Mouse (Mus musculus): ENCODE results near the gene Cox6a2. TPM values are rescaled to one million over a fixed set of nuclear protein-coding genes. Genes with fewer than 3 reads are reported as not detected.

The Cox6a2 gene
- polyA plus RNA-seq, 1 experiment from 2014 or later, result 0.24 TPM

DNA sequence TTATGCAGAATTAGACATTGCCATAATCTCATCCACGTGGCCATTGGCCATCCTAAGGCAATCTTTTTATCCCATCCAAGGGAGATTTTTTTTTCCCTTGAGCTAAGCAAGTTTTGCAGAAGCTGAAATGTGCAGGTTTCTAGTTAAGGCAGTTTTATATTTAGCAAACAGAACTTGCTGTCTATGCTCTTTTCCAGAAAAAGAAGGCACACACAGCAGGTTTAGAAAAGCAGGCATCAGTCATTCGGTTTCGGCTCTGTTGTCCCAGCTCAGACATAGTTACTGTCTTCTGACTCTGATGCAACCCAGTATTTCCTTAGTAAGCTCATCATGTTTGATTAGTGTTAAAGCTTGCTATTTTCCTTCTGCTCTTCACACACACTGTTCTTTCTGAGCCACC is 14.7 kb upstream of the Cox6a2 start:
- no peak for TF ChIP-seq CTCF (IDR thresholded peaks at IDR 0.05; ENCODE audit: low read depth)
- TF ChIP-seq EP300 (optimal IDR thresholded peaks at IDR 0.05), result no peak
- Histone ChIP-seq H3K4me2 (replicated peaks; ENCODE audit: low read depth) (no peak overlapping the region), H3K4me3 (ENCODE audit: low read depth, low read length) (no peak overlapping the region), H3K27me3 (ENCODE audit: control insufficient read depth, insufficient read depth, low read length) (no peaks in the 10 kb centered on the region), H3K4me1 (replicated peaks; ENCODE audit: control insufficient read depth, insufficient read depth) (no peaks in the 10 kb centered on the region), H3K9me3 (ENCODE audit: control insufficient read depth, low read length) (no peaks in the 10 kb centered on the region), H3K9ac (ENCODE audit: low read length) (no peak overlapping the region), H3K36me3 (ENCODE audit: control insufficient read depth, insufficient read depth, low read length) (no peaks in the 10 kb centered on the region), H3K27ac (replicated peaks) (no peak overlapping the region)
- ATAC-seq (ENCODE audit: low FRiP score, low TSS enrichment) (no peak), DNase-seq (ENCODE audit: low spot score) (no peak)
- 71% methylated on average over 3 of the region's 3 CpGs for WGBS

DNA sequence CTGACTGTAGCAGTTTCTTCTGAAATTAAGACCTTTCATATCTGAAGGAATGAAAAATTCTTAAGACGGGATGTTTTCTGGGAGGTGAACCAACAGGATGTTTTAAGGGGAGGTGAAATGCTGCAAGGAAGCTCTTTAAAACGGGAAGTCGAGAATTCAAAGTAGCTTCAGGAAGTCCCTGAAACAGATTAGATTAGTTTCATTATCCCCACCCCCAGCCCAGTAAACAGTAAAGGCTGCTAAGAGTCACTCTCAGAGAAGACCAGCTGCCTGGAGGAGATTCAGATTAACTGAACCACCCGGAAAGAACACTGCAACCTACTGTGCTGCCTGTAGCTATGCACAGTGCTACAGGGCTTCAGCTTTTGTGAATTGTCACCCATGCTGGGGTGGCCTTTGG is 13.8 kb upstream of the Cox6a2 start:
- no peak overlapping the region for H3K4me2 ChIP-seq (replicated peaks; ENCODE audit: low read depth)
- no peaks in the 10 kb centered on the region for H3K36me3 ChIP-seq (ENCODE audit: control insufficient read depth, insufficient read depth, low read length)
- H3K9me3 ChIP-seq (ENCODE audit: control insufficient read depth, low read length), result no peaks in the 10 kb centered on the region
- DNase-seq (ENCODE audit: low spot score) (no peak), ATAC-seq (ENCODE audit: low FRiP score, low TSS enrichment) (no peak)
- H3K27me3 ChIP-seq (ENCODE audit: control insufficient read depth, insufficient read depth, low read length), result no peaks in the 10 kb centered on the region
- H3K4me3 ChIP-seq (ENCODE audit: low read depth, low read length), result no peak overlapping the region
- 69% methylated on average over 4 of the region's 4 CpGs for WGBS
- H3K9ac ChIP-seq (ENCODE audit: low read length), result no peak overlapping the region
- no peak for TF ChIP-seq EP300 (optimal IDR thresholded peaks at IDR 0.05)
- TF ChIP-seq CTCF (IDR thresholded peaks at IDR 0.05; ENCODE audit: low read depth), result no peak
- no peaks in the 10 kb centered on the region for H3K4me1 ChIP-seq (replicated peaks; ENCODE audit: control insufficient read depth, insufficient read depth)
- H3K27ac ChIP-seq (replicated peaks), result no peak overlapping the region

- H3K4me2 ChIP-seq (replicated peaks; ENCODE audit: low read depth), result no peak overlapping the region
- H3K9me3 ChIP-seq (ENCODE audit: control insufficient read depth, low read length), result no peaks in the 10 kb centered on the region
- no peaks in the 10 kb centered on the region for H3K36me3 ChIP-seq (ENCODE audit: control insufficient read depth, insufficient read depth, low read length)
- H3K9ac ChIP-seq (ENCODE audit: low read length), result no peak overlapping the region
- H3K27ac ChIP-seq (replicated peaks), result no peak overlapping the region
- ATAC-seq (ENCODE audit: low FRiP score, low TSS enrichment) (no peak), DNase-seq (ENCODE audit: low spot score) (no peak)
- H3K4me1 ChIP-seq (replicated peaks; ENCODE audit: control insufficient read depth, insufficient read depth), result no peaks in the 10 kb centered on the region
- H3K27me3 ChIP-seq (ENCODE audit: control insufficient read depth, insufficient read depth, low read length), result no peaks in the 10 kb centered on the region
- no peak overlapping the region for H3K4me3 ChIP-seq (ENCODE audit: low read depth, low read length)
- WGBS, result 34% methylated on average over 3 of the region's 3 CpGs
- TF ChIP-seq CTCF (IDR thresholded peaks at IDR 0.05; ENCODE audit: low read depth) (no peak), EP300 (optimal IDR thresholded peaks at IDR 0.05) (no peak)
Observed at GRCm38 (mm10) chr7:128209826-128210225, 3.6 kb upstream of the Cox6a2 start.

GRCm38 (mm10) chr7:128208187-128208586 is 2.0 kb upstream of the Cox6a2 start:
- no peaks in the 10 kb centered on the region for H3K36me3 ChIP-seq (ENCODE audit: control insufficient read depth, insufficient read depth, low read length)
- H3K4me3 ChIP-seq (ENCODE audit: low read depth, low read length), result no peak overlapping the region
- no peak overlapping the region for H3K4me2 ChIP-seq (replicated peaks; ENCODE audit: low read depth)
- no peaks in the 10 kb centered on the region for H3K9me3 ChIP-seq (ENCODE audit: control insufficient read depth, low read length)
- no peaks in the 10 kb centered on the region for H3K27me3 ChIP-seq (ENCODE audit: control insufficient read depth, insufficient read depth, low read length)
- peak; percentile 54; the same call in 1 of the 2 replicates for ATAC-seq (ENCODE audit: low FRiP score, low TSS enrichment)
- no peak overlapping the region for H3K9ac ChIP-seq (ENCODE audit: low read length)
- WGBS, result 6% methylated on average over 4 of the region's 4 CpGs
- no peaks in the 10 kb centered on the region for H3K4me1 ChIP-seq (replicated peaks; ENCODE audit: control insufficient read depth, insufficient read depth)
- DNase-seq (ENCODE audit: low spot score), result peak; percentile 55
- peak; percentile 98 for TF ChIP-seq CTCF (IDR thresholded peaks at IDR 0.05; ENCODE audit: low read depth)
- TF ChIP-seq EP300 (optimal IDR thresholded peaks at IDR 0.05), result no peak
- H3K27ac ChIP-seq (replicated peaks), result no peak overlapping the region

DNA sequence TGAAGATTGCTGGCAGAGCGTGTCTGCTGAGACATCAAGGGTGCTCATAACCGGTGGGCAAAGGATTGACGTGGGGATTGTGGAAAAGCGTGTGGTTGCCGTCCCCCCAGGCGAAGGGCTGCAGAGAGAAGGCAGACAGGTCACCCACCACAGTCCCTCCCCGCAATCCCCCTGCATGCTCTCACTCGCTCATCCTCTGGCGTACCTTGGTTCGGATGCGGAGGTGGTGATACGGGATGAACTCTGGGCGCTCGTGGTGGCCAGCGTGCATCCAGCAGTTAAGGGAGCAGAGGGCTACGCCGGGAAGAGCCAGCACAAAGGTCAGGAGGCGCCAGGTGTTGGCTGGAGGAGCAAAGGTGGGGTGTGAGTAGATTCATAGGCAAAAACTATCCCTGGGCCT is 492 bp downstream of the Cox6a2 start:
- Histone ChIP-seq H3K36me3 (ENCODE audit: control insufficient read depth, insufficient read depth, low read length) (no peaks in the 10 kb centered on the region), H3K9me3 (ENCODE audit: control insufficient read depth, low read length) (no peaks in the 10 kb centered on the region), H3K4me2 (replicated peaks; ENCODE audit: low read depth) (no peak overlapping the region), H3K4me1 (replicated peaks; ENCODE audit: control insufficient read depth, insufficient read depth) (no peaks in the 10 kb centered on the region), H3K27me3 (ENCODE audit: control insufficient read depth, insufficient read depth, low read length) (no peaks in the 10 kb centered on the region), H3K27ac (replicated peaks) (no peak overlapping the region), H3K4me3 (ENCODE audit: low read depth, low read length) (no peak overlapping the region), H3K9ac (ENCODE audit: low read length) (no peak overlapping the region)
- no peak for ATAC-seq (ENCODE audit: low FRiP score, low TSS enrichment)
- WGBS, result 83% methylated on average over 18 of the region's 18 CpGs
- no peak for TF ChIP-seq CTCF (IDR thresholded peaks at IDR 0.05; ENCODE audit: low read depth)
- no peak for DNase-seq (ENCODE audit: low spot score)

- DNase-seq (ENCODE audit: low spot score), result no peak
- WGBS, result 89% methylated on average over 8 of the region's 8 CpGs
Observed at GRCm38 (mm10) chr7:128204179-128204578, 2.0 kb downstream of the Cox6a2 start.

More at GRCm38 (mm10) chr7:128204179-128204578, 2.0 kb downstream of the Cox6a2 start:
- no peaks in the 10 kb centered on the region for H3K9me3 ChIP-seq (ENCODE audit: control insufficient read depth, low read length)
- no peaks in the 10 kb centered on the region for H3K27me3 ChIP-seq (ENCODE audit: control insufficient read depth, insufficient read depth, low read length)
- no peak overlapping the region for H3K4me3 ChIP-seq (ENCODE audit: low read depth, low read length)
- no peaks in the 10 kb centered on the region for H3K36me3 ChIP-seq (ENCODE audit: control insufficient read depth, insufficient read depth, low read length)
- ATAC-seq (ENCODE audit: low FRiP score, low TSS enrichment), result no peak
- H3K27ac ChIP-seq (replicated peaks), result no peak overlapping the region
- no peaks in the 10 kb centered on the region for H3K4me1 ChIP-seq (replicated peaks; ENCODE audit: control insufficient read depth, insufficient read depth)
- H3K9ac ChIP-seq (ENCODE audit: low read length), result no peak overlapping the region
- H3K4me2 ChIP-seq (replicated peaks; ENCODE audit: low read depth), result no peak overlapping the region
- no peak for TF ChIP-seq EP300 (optimal IDR thresholded peaks at IDR 0.05)
- TF ChIP-seq CTCF (IDR thresholded peaks at IDR 0.05; ENCODE audit: low read depth), result no peak

Data from stomach, postnatal 0 days (tissue).